Mouse (Mus musculus) kidney, embryonic 14.5 days (tissue): ENCODE measurements at regions not wholly inside any gene's neighbourhood (a gene's known extent, or its start where the extent isn't known, plus 50 kb on each side); places are given as distances from the start of the nearest gene placed in this dataset.

ENCODE experiments used
- ATAC-seq: fragments of 200-750 bp; cut with Nextera tagmentation; 2 replicates; pipeline ENCODE4 v1.8.0; 2017; ENCODE audit warnings: moderate number of reproducible peaks, mild to moderate bottlenecking, moderate TSS enrichment, moderate library complexity; ENCODE audit not compliant: low FRiP score, low TSS enrichment
- H3K27ac ChIP-seq: fragments of 300-500 bp; sonication (generic); 2 replicates; pipeline ENCODE4 v1.5.1; 2014; ENCODE audit warnings: low read depth, mild to moderate bottlenecking, low read length, moderate library complexity, mixed read lengths
- H3K27me3 ChIP-seq: fragments of 300-500 bp; sonication (generic); 2 replicates; pipeline ENCODE4 v1.6.1; 2014; ENCODE audit warnings: mild to moderate bottlenecking, low read length; ENCODE audit not compliant: control insufficient read depth, insufficient read depth
- H3K36me3 ChIP-seq: fragments of 300-500 bp; sonication (generic); 2 replicates; pipeline ENCODE4 v1.6.1; 2014; ENCODE audit warnings: low read length, mixed read lengths; ENCODE audit not compliant: control insufficient read depth, insufficient read depth
- H3K4me1 ChIP-seq: fragments of 300-500 bp; sonication (generic); 2 replicates; pipeline ENCODE4 v1.6.1; 2014; ENCODE audit warnings: low read length, mixed read lengths; ENCODE audit not compliant: control insufficient read depth, insufficient read depth
- H3K4me2 ChIP-seq: fragments of 300-500 bp; sonication (generic); replicated peaks from 2 replicates; pipeline ENCODE4 v1.6.1; 2014; ENCODE audit warnings: low read depth, mild to moderate bottlenecking, low read length
- H3K4me3 ChIP-seq: fragments of 300-500 bp; sonication (generic); 2 replicates; pipeline ENCODE4 v1.5.1; 2014; ENCODE audit warnings: mild to moderate bottlenecking, low read length
- H3K9ac ChIP-seq: fragments of 300-500 bp; sonication (generic); 2 replicates; pipeline ENCODE4 v1.6.1; 2014; ENCODE audit warnings: low read depth, mild to moderate bottlenecking, low read length, moderate library complexity
- H3K9me3 ChIP-seq: fragments of 300-500 bp; sonication (generic); 2 replicates; pipeline ENCODE4 v1.6.1; 2016; ENCODE audit warnings: low read length; ENCODE audit not compliant: control insufficient read depth
- WGBS: fragments of 180-500 bp; shearing (Covaris S2); extraction: QIAGEN DNeasy Blood & Tissue Kit; methylation state at CpG from one replicate; pipeline ENCODE4 v1.1.7; 2014; 5-methylcytosine and 5-hydroxymethylcytosine counted together

- H3K27ac ChIP-seq: no peak overlapping the region
- H3K4me1 ChIP-seq: no peaks in the 10 kb centered on the region
- no peaks in the 10 kb centered on the region for H3K27me3 ChIP-seq
- H3K4me3 ChIP-seq: no peak overlapping the region
- no peak overlapping the region for H3K4me2 ChIP-seq
- ATAC-seq: no peak
- no peaks in the 10 kb centered on the region for H3K9me3 ChIP-seq
- 73% methylated on average over 1 of the region's 1 CpGs for WGBS
- no peak overlapping the region for H3K9ac ChIP-seq
- H3K36me3 ChIP-seq: no peaks in the 10 kb centered on the region
These were observed 127.7 kb downstream of the Pros1 start for GRCm38 (mm10) chr16:62981821-62982220.

GRCm38 (mm10) chr16:62982558-62982957, 128.5 kb downstream of the Pros1 start:
- H3K36me3 ChIP-seq: no peaks in the 10 kb centered on the region
- no peak for ATAC-seq
- no peak overlapping the region for H3K9ac ChIP-seq
- no peak overlapping the region for H3K4me3 ChIP-seq
- no peak overlapping the region for H3K4me2 ChIP-seq
- WGBS: 58% methylated on average over 4 of the region's 4 CpGs
- H3K27me3 ChIP-seq: no peaks in the 10 kb centered on the region
- no peaks in the 10 kb centered on the region for H3K4me1 ChIP-seq
- no peak overlapping the region for H3K27ac ChIP-seq
- no peaks in the 10 kb centered on the region for H3K9me3 ChIP-seq

GRCm38 (mm10) chr16:62995555-62995954, 141.4 kb downstream of the Pros1 start:
- ATAC-seq: no peak
- WGBS: 73% methylated on average over 3 of the region's 3 CpGs
- H3K9ac ChIP-seq: no peak overlapping the region

GRCm38 (mm10) chr16:63011151-63011734, 157.1 kb downstream of the Pros1 start:
- no peak for ATAC-seq
- WGBS: 80% methylated on average over 4 of the region's 4 CpGs

More at GRCm38 (mm10) chr16:62995555-62995954, 141.4 kb downstream of the Pros1 start:
- Histone ChIP-seq H3K27me3 (no peaks in the 10 kb centered on the region), H3K4me1 (no peaks in the 10 kb centered on the region), H3K4me2 (no peak overlapping the region), H3K4me3 (no peak overlapping the region), H3K36me3 (no peaks in the 10 kb centered on the region), H3K27ac (no peak overlapping the region), H3K9me3 (no peaks in the 10 kb centered on the region)

GRCm38 (mm10) chr16:63014453-63014852, 160.3 kb downstream of the Pros1 start:
- H3K4me3 ChIP-seq: no peak overlapping the region
- WGBS: 29% methylated on average over 7 of the region's 7 CpGs
- no peaks in the 10 kb centered on the region for H3K9me3 ChIP-seq
- H3K36me3 ChIP-seq: no peaks in the 10 kb centered on the region
- H3K27ac ChIP-seq: no peak overlapping the region
- H3K9ac ChIP-seq: no peak overlapping the region
- H3K4me1 ChIP-seq: no peaks in the 10 kb centered on the region
- no peaks in the 10 kb centered on the region for H3K27me3 ChIP-seq
- no peak overlapping the region for H3K4me2 ChIP-seq
- no peak for ATAC-seq

More at GRCm38 (mm10) chr16:63011151-63011734, 157.1 kb downstream of the Pros1 start:
- Histone ChIP-seq H3K4me2 (no peak overlapping the region), H3K27me3 (no peaks in the 10 kb centered on the region), H3K9ac (no peak overlapping the region), H3K36me3 (no peaks in the 10 kb centered on the region), H3K4me1 (no peaks in the 10 kb centered on the region), H3K4me3 (no peak overlapping the region), H3K9me3 (no peaks in the 10 kb centered on the region), H3K27ac (no peak overlapping the region)

GRCm38 (mm10) chr16:63016144-63016543, 162.0 kb downstream of the Pros1 start:
- no peak overlapping the region for H3K27ac ChIP-seq
- no peaks in the 10 kb centered on the region for H3K36me3 ChIP-seq
- no peaks in the 10 kb centered on the region for H3K4me1 ChIP-seq
- no peaks in the 10 kb centered on the region for H3K9me3 ChIP-seq
- 44% methylated on average over 1 of the region's 1 CpGs for WGBS
- ATAC-seq: no peak
- no peak overlapping the region for H3K4me3 ChIP-seq
- H3K4me2 ChIP-seq: no peak overlapping the region
- no peak overlapping the region for H3K9ac ChIP-seq
- no peaks in the 10 kb centered on the region for H3K27me3 ChIP-seq

- ATAC-seq: no peak
- no peak overlapping the region for H3K4me2 ChIP-seq
- no peak overlapping the region for H3K9ac ChIP-seq
- no peak overlapping the region for H3K4me3 ChIP-seq
- H3K27me3 ChIP-seq: no peaks in the 10 kb centered on the region
- no peaks in the 10 kb centered on the region for H3K36me3 ChIP-seq
- no peaks in the 10 kb centered on the region for H3K9me3 ChIP-seq
- H3K4me1 ChIP-seq: no peaks in the 10 kb centered on the region
- WGBS: 69% methylated on average over 2 of the region's 2 CpGs
- no peak overlapping the region for H3K27ac ChIP-seq
These were observed 162.6 kb downstream of the Pros1 start for GRCm38 (mm10) chr16:63016658-63017057.

- H3K27ac ChIP-seq: no peak overlapping the region
- ATAC-seq: no peak
- 86% methylated on average over 4 of the region's 4 CpGs for WGBS
These were observed 176.3 kb downstream of the Pros1 start for GRCm38 (mm10) chr16:63030399-63030798.

GRCm38 (mm10) chr16:63031035-63031434, 176.9 kb downstream of the Pros1 start:
- no peaks in the 10 kb centered on the region for H3K36me3 ChIP-seq
- 67% methylated on average over 5 of the region's 5 CpGs for WGBS
- no peak overlapping the region for H3K9ac ChIP-seq
- H3K27ac ChIP-seq: no peak overlapping the region
- no peaks in the 10 kb centered on the region for H3K27me3 ChIP-seq
- no peak overlapping the region for H3K4me2 ChIP-seq
- H3K4me3 ChIP-seq: no peak overlapping the region
- no peak for ATAC-seq
- no peaks in the 10 kb centered on the region for H3K9me3 ChIP-seq
- no peaks in the 10 kb centered on the region for H3K4me1 ChIP-seq

More at GRCm38 (mm10) chr16:63030399-63030798, 176.3 kb downstream of the Pros1 start:
- Histone ChIP-seq H3K9ac (no peak overlapping the region), H3K4me1 (no peaks in the 10 kb centered on the region), H3K4me2 (no peak overlapping the region), H3K36me3 (no peaks in the 10 kb centered on the region), H3K27me3 (no peaks in the 10 kb centered on the region), H3K4me3 (no peak overlapping the region), H3K9me3 (no peaks in the 10 kb centered on the region)
